Mouse (Mus musculus) intestine, postnatal 0 days (tissue): ENCODE results near the gene Milr1. TPM values are rescaled to one million over a fixed set of nuclear protein-coding genes. Genes with fewer than 3 reads are reported as not detected.
"Not testable (repeated sequence)": the region's sequence is repeated elsewhere in the genome, so short reads cannot be mapped to it uniquely, and the experiment has no call there.

Experiments used
- ATAC-seq: fragments of 200-750 bp; cut with Nextera tagmentation; 2 replicates; pipeline ENCODE4 v1.8.0; 2017; ENCODE audit warnings: mild to moderate bottlenecking, moderate TSS enrichment, moderate library complexity
- H3K27ac ChIP-seq: fragments of 300-500 bp; sonication (generic); 2 replicates; pipeline ENCODE4 v1.5.1; 2014; ENCODE audit warnings: mild to moderate bottlenecking, low read depth, low read length, moderate library complexity
- H3K27me3 ChIP-seq: fragments of 300-500 bp; sonication (generic); replicated peaks from 2 replicates; pipeline ENCODE4 v1.6.1; 2014; ENCODE audit warnings: low read length, mixed read lengths; ENCODE audit not compliant: control insufficient read depth, insufficient read depth
- H3K36me3 ChIP-seq: fragments of 300-500 bp; sonication (generic); 2 replicates; pipeline ENCODE4 v1.6.1; 2014; ENCODE audit warnings: mild to moderate bottlenecking, moderate library complexity; ENCODE audit not compliant: control insufficient read depth, insufficient read depth
- H3K4me1 ChIP-seq: fragments of 300-500 bp; sonication (generic); replicated peaks from 2 replicates; pipeline ENCODE4 v1.6.1; 2014; ENCODE audit warnings: antibody characterized with exemption, low read length, mixed read lengths; ENCODE audit not compliant: control insufficient read depth, insufficient read depth
- H3K4me2 ChIP-seq: fragments of 300-500 bp; sonication (generic); replicated peaks from 2 replicates; pipeline ENCODE4 v1.6.1; 2014; ENCODE audit warnings: low read depth, mild to moderate bottlenecking, moderate library complexity
- H3K4me3 ChIP-seq: fragments of 300-500 bp; sonication (generic); 2 replicates; pipeline ENCODE4 v1.5.1; 2014; ENCODE audit warnings: low read depth, low read length
- H3K9ac ChIP-seq: fragments of 300-500 bp; sonication (generic); 2 replicates; pipeline ENCODE4 v1.6.1; 2014; ENCODE audit warnings: mild to moderate bottlenecking, low read depth, low read length
- H3K9me3 ChIP-seq: fragments of 300-500 bp; sonication (generic); 2 replicates; pipeline ENCODE4 v1.6.1; 2016; ENCODE audit warnings: mixed run types; ENCODE audit not compliant: control insufficient read depth
- CTCF ChIP-seq: sonication (generic); IDR thresholded peaks from 2 replicates; pipeline ENCODE4 v1.5.1; 2016; ENCODE audit warnings: low read depth, mild to moderate bottlenecking, control low read depth, antibody characterized with exemption, moderate library complexity
- WGBS: fragments of 180-500 bp; shearing (Covaris S2); extraction: QIAGEN DNeasy Blood & Tissue Kit; methylation state at CpG from one replicate; pipeline ENCODE4 v1.1.7; 2014; 5-methylcytosine and 5-hydroxymethylcytosine counted together
- polyA plus RNA-seq: library from polyadenylated mRNA; unstranded; fragments of >200 nt; fragmentation: Nextera tagmentation; extraction: Ambion mirVana; gene quantifications from 2 replicates; pipeline ENCODE4 v1.2.1, GENCODE M21; 2015

Gene Milr1
- polyA plus RNA-seq, 1 experiment from 2014 or later: 1.9 TPM

DNA sequence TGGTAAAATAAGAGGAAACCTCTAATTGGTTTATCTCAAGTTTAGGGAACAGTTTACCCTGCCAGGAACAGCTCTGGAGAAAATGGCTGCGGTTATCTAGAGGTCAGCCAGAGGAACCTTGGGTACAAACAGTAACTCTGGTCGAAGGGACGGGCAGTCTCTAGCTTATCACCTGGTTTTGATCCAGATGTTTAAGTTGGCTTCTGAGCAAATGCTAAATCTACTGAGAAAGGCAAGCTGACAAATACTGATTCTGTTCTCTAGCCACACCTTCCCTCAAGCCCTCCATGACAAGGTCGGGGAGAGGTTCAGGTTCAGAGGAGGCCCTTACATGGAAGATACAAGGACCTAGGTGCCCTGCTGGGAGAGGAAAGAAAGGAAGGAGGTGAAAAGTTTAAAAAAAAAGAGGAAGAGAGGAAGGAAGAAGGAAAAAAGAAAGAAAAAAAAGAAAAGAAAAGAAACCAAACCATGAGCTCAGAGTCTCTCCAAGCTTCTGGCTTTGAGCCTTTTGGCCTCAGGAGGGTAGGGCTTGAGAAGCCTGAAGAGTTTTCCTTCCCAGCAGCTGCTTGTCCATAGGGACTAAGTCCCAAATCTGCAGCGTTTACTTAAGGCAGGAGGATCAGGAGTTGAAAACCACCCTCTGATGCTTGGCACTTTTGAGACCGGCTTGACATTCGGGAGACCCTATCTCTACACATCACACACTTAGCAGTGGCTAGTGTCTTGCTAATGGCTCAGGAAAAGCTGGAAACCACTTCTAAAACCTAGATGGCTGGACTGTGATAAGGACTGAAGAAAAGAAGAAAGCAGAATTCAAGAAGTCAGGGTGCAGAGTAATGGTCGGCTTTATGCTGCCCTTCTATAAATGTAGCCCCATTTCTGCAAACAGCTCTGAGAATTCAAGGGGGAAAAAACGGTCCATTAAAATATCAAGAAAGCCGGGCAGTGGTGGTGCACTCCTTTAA is 22.3 kb upstream of the Milr1 start:
- Histone ChIP-seq H3K9me3 (no peaks in the 10 kb centered on the region), H3K36me3 (no peaks in the 10 kb centered on the region), H3K27ac (no peak overlapping the region), H3K4me1 (no peaks in the 10 kb centered on the region), H3K4me3 (no peak overlapping the region), H3K27me3 (no peaks in the 10 kb centered on the region), H3K9ac (no peak overlapping the region), H3K4me2 (no peak overlapping the region)
- no peak for TF ChIP-seq CTCF
- WGBS: 65% methylated on average over 10 of the region's 10 CpGs
- no peak for ATAC-seq

DNA sequence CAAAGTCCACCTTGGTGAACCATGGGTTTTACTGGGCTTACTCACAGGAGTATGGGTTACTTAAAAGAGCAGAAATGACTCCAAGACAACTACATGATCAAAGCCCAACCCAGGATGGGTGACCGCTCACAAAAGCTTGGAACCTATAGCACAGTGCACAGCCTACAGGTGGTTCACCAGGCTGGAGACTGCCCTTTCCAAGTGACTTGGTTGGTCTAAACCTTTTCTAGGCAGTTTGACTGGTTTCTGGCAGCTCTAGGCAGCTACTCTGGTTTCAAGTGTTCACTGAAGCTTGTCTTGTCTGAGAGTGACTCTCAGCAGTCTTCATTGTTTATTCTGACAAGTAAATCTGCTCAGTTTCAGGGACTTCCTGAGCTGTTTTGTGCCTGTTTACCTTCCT is 21.4 kb upstream of the Milr1 start:
- 91% methylated on average over 1 of the region's 1 CpGs for WGBS
- no peak for TF ChIP-seq CTCF
- Histone ChIP-seq H3K9me3 (no peaks in the 10 kb centered on the region), H3K4me3 (no peak overlapping the region), H3K27ac (no peak overlapping the region), H3K4me2 (no peak overlapping the region), H3K4me1 (no peaks in the 10 kb centered on the region), H3K36me3 (no peaks in the 10 kb centered on the region), H3K27me3 (no peaks in the 10 kb centered on the region), H3K9ac (no peak overlapping the region)
- no peak for ATAC-seq

DNA sequence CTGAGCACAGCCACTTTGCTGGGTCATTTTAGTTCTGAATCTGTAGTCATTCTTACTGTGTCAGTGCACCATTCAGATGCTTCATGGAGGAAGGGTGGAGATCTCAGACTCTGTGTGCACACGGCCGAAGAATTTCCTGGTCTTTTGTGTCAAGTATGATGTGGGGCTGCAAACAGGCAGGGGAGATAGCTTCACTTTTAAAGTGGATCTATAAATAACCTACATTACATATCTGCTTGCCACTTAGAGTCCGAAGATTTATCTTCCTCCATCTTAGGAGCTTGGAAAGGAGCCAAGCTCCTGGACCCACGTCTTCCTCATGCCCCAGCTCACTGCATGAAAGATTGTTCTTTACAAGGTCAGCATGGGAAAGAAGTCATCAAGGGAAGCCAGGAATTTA is 20.3 kb upstream of the Milr1 start:
- Histone ChIP-seq H3K27me3 (no peaks in the 10 kb centered on the region), H3K4me3 (no peak overlapping the region), H3K9me3 (no peaks in the 10 kb centered on the region), H3K36me3 (no peaks in the 10 kb centered on the region), H3K27ac (no peak overlapping the region), H3K4me1 (no peaks in the 10 kb centered on the region), H3K4me2 (no peak overlapping the region), H3K9ac (no peak overlapping the region)
- TF ChIP-seq CTCF: no peak
- WGBS: 9% methylated on average over 4 of the region's 4 CpGs
- ATAC-seq: no peak

DNA sequence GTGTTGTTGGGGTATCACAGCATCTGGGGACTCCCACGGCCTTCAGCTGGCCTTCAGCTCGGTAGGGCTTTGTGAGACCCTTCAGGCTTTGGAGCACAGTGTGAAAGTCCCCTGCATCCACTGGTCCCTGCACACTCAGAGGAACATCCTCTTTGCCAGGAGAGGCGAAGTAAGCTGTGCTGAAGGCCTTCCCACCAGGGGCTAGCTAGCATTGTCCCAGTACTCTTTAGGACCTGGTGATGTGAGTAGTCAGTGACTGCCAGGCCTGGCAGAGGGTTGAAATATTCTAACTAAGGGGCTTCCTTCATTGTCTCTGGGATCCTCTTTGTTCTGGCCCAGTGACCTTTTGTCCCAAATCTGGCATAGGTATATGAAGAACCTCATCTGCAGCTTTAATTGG is 14.4 kb upstream of the Milr1 start:
- Histone ChIP-seq H3K9ac (no peak overlapping the region; the same call in 1 of the 2 replicates), H3K4me2 (no peak overlapping the region), H3K27ac (no peak overlapping the region), H3K4me3 (no peak overlapping the region), H3K9me3 (no peaks in the 10 kb centered on the region), H3K36me3 (no peaks in the 10 kb centered on the region), H3K4me1 (no peaks in the 10 kb centered on the region), H3K27me3 (no peaks in the 10 kb centered on the region)
- TF ChIP-seq CTCF: no peak
- 79% methylated on average over 3 of the region's 3 CpGs for WGBS
- no peak for ATAC-seq

DNA sequence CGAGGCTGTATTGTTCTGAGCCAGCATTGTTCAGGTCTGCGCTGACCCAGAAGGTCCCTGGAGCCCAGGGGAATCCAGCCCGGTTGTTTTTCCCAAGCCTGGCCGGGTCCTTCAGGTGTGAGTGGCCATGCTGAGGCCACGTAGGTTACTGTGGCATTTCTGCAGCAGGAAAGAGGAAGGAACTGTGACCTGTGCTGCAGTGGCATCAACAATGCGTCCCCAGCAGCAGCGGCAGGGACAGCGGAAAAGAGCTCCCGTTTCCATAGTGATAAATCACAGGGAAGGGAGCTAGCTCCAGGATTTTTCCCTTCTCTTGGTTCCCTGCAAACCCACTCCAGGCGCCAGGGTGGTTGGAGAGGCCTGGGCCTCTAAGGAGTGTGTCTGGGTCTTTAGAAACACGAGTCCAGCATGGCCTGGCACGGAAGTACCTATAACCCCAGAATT is 13.8 kb upstream of the Milr1 start:
- H3K4me1 ChIP-seq: no peaks in the 10 kb centered on the region
- no peaks in the 10 kb centered on the region for H3K27me3 ChIP-seq
- no peaks in the 10 kb centered on the region for H3K36me3 ChIP-seq
- no peak overlapping the region for H3K4me2 ChIP-seq
- 39% methylated on average over 12 of the region's 12 CpGs for WGBS
- H3K9me3 ChIP-seq: no peaks in the 10 kb centered on the region
- H3K27ac ChIP-seq: no peak overlapping the region
- no peak for TF ChIP-seq CTCF
- no peak overlapping the region for H3K4me3 ChIP-seq
- 0 out of 2 replicates have a peak, but pooled peaks have one; percentile 16 for ATAC-seq
- no peak overlapping the region for H3K9ac ChIP-seq

DNA sequence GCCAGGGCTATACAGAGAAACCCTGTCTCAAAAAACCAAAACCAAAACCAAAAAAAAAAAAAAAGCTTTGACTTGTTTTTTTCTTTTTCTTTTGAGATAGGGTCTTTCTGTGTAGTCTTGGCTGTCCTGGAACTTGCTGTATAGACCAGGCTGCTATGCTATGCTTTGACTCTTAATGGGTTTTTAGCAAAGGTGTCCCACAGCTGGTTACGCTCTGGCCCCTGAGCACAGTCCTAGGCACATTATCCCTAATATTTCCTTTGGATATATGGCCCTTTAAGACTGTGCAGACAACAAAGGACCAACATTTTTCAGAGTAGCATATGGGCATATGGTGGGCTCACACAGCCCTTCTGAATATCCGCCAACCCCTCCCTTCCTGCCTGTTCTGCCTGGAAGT is 11.9 kb upstream of the Milr1 start:
- no peaks in the 10 kb centered on the region for H3K27me3 ChIP-seq
- TF ChIP-seq CTCF: no peak
- H3K4me3 ChIP-seq: no peak overlapping the region
- H3K9ac ChIP-seq: no peak overlapping the region
- no peaks in the 10 kb centered on the region for H3K9me3 ChIP-seq
- H3K4me1 ChIP-seq: no peaks in the 10 kb centered on the region
- no peak overlapping the region for H3K27ac ChIP-seq
- H3K4me2 ChIP-seq: no peak overlapping the region
- ATAC-seq: no peak
- WGBS: 97% methylated on average over 2 of the region's 2 CpGs
- no peaks in the 10 kb centered on the region for H3K36me3 ChIP-seq

DNA sequence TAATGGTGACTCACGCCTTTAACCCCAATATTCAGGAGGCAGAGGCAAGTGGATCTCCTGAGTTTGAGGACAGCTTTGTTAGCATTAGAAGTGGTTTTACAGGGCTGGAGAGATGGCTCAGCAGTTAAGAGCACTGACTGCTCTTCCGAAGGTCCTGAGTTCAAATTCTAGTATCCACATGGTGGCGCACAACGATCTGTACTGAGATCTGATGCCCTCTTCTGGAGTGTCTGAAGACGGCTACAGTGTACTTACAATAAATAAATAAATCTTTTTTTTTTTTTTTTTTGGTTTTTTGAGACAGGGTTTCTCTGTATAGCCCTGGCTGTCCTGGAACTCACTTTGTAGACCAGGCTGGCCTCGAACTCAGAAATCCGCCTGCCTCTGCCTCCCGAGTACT is 10.3 kb upstream of the Milr1 start:
- not testable (repeated sequence) for ATAC-seq, H3K36me3 ChIP-seq, H3K9ac ChIP-seq, H3K27me3 ChIP-seq, H3K4me1 ChIP-seq, H3K9me3 ChIP-seq, H3K4me2 ChIP-seq, H3K4me3 ChIP-seq, H3K27ac ChIP-seq
- 89% methylated on average over 5 of the region's 8 CpGs for WGBS
